Comparison of ENCODE assay signal across 8 mouse cellular contexts in the genomic region with DNA sequence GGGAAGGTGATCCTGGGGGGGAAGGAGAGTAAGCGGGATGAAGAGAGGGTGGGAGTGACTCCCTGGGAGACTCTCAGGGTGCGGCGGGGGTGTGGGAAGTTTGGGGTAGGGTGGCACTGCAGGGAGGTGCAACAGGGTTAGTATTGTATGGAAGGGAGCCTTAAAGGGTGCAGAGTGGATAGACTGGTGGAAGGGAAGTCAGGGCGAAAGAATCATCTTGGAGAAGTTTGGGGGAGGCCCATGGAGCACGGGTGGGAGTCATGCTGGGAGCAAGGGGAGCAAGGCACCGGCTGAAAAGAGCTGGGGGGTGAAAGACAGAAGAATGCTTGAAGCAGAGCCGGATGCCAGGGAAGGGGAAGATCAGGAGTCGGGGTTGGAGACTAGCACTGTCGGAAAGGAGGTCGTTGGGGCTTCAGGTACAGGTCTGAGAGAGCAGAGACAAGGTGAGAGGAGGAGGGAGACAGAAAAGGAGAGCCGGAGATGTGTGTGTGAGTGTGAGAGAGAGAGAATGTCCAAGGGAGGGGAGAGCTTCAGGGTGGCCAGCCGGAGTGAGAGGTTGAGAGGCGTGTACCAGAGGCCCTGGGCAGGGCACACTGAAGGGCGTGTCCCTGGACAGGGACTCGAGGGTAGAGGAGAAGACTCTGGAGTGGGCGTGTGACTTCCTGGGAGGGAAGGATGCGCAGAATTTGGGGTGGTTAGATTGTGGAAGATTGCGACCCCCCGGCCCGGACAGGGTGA. TPM values are rescaled to one million over a fixed set of nuclear protein-coding genes. Genes with fewer than 3 reads are reported as not detected.
DNase-seq lines count a peak whose midpoint lies in the region; ATAC-seq and TF ChIP-seq lines count a peak whose summit lies in the region.

A gene (minus strand): TSS at position 528 of the 738 bp plus-strand sequence.

- 5% methylated on average over 20 of the region's 20 CpGs for WGBS in forebrain, embryonic 16.5 days
- WGBS in hindbrain, embryonic 15.5 days = 5% methylated on average over 20 of the region's 20 CpGs
- 4% methylated on average over 20 of the region's 20 CpGs for WGBS in limb, embryonic 14.5 days
- 2% methylated on average over 20 of the region's 20 CpGs for WGBS in midbrain, embryonic 15.5 days

- H3K36me3 ChIP-seq in forebrain, embryonic 16.5 days (ENCODE audit: control insufficient read depth, insufficient read depth) = no peaks in the 10 kb centered on the region
- no peaks in the 10 kb centered on the region for H3K36me3 ChIP-seq in hindbrain, embryonic 15.5 days
- no peaks in the 10 kb centered on the region for H3K36me3 ChIP-seq in limb, embryonic 14.5 days (ENCODE audit: control insufficient read depth, insufficient read depth, low read length)
- no peaks in the 10 kb centered on the region for H3K36me3 ChIP-seq in midbrain, embryonic 15.5 days (replicated peaks)

- H3K27ac ChIP-seq in left cerebral cortex, adult 2 months = peak within 1 kb of the TSS; percentile 91
- no peak within 1 kb of the TSS for H3K27ac ChIP-seq in forebrain, embryonic 16.5 days (ENCODE audit: low read length)
- H3K27ac ChIP-seq in hindbrain, embryonic 15.5 days (replicated peaks) = no peak within 1 kb of the TSS
- peak within 1 kb of the TSS; percentile 68 for H3K27ac ChIP-seq in limb, embryonic 14.5 days (replicated peaks; ENCODE audit: low read depth, low read length)
- no peak within 1 kb of the TSS for H3K27ac ChIP-seq in midbrain, embryonic 15.5 days

- peak; percentile 44 for ATAC-seq in forebrain, embryonic 16.5 days
- peak; percentile 65 for ATAC-seq in hindbrain, embryonic 15.5 days (ENCODE audit: low FRiP score, low read depth)
- ATAC-seq in limb, embryonic 14.5 days (ENCODE audit: low FRiP score, low read depth) = no peak
- ATAC-seq in midbrain, embryonic 15.5 days (replicated peaks) = peak; percentile 62

- H3K4me3 ChIP-seq in left cerebral cortex, adult 2 months = peak within 1 kb of the TSS; percentile 74
- H3K4me3 ChIP-seq in forebrain, embryonic 16.5 days (replicated peaks; ENCODE audit: low read length) = peak within 1 kb of the TSS; percentile 69
- H3K4me3 ChIP-seq in hindbrain, embryonic 15.5 days = peak within 1 kb of the TSS; percentile 71
- H3K4me3 ChIP-seq in limb, embryonic 14.5 days (replicated peaks; ENCODE audit: low read length) = peak within 1 kb of the TSS; percentile 60
- peak within 1 kb of the TSS; percentile 67 for H3K4me3 ChIP-seq in midbrain, embryonic 15.5 days

- H3K4me2 ChIP-seq in forebrain, embryonic 16.5 days (ENCODE audit: low read length) = peak within 1 kb of the TSS; percentile 87
- H3K4me2 ChIP-seq in hindbrain, embryonic 15.5 days = peak within 1 kb of the TSS; percentile 96
- H3K4me2 ChIP-seq in limb, embryonic 14.5 days (replicated peaks; ENCODE audit: low read depth, low read length, severe bottlenecking) = peak within 1 kb of the TSS; percentile 94
- peak within 1 kb of the TSS; percentile 89 for H3K4me2 ChIP-seq in midbrain, embryonic 15.5 days

- no peak for TF ChIP-seq POLR2A in limb, embryonic 14.5 days (IDR thresholded peaks at IDR 0.05; ENCODE audit: borderline replicate concordance, extremely low read depth, insufficient read depth, insufficient read length)

- no peak for TF ChIP-seq CTCF in left cerebral cortex, adult 2 months (IDR thresholded peaks at IDR 0.05)

- intact Hi-C loops in left cerebral cortex, adult 2 months (cut with DNase I) = no loop called here

- H3K4me1 ChIP-seq in forebrain, embryonic 16.5 days (replicated peaks; ENCODE audit: control insufficient read depth, insufficient read depth, low read length) = peaks cover 20% of the 10 kb centered on the region
- H3K4me1 ChIP-seq in hindbrain, embryonic 15.5 days (replicated peaks) = peaks cover 20% of the 10 kb centered on the region
- peaks cover 17% of the 10 kb centered on the region for H3K4me1 ChIP-seq in limb, embryonic 14.5 days (ENCODE audit: control insufficient read depth, insufficient read depth, low read length)
- H3K4me1 ChIP-seq in midbrain, embryonic 15.5 days = peaks cover 15% of the 10 kb centered on the region

- no peaks in the 10 kb centered on the region; the same call in 1 of the 2 replicates for H3K27me3 ChIP-seq in forebrain, embryonic 16.5 days (replicated peaks; ENCODE audit: control insufficient read depth, insufficient read depth, low read length)
- H3K27me3 ChIP-seq in hindbrain, embryonic 15.5 days = peaks cover 17% of the 10 kb centered on the region
- H3K27me3 ChIP-seq in limb, embryonic 14.5 days (ENCODE audit: control insufficient read depth, insufficient read depth, low read length) = peaks cover 14% of the 10 kb centered on the region
- H3K27me3 ChIP-seq in midbrain, embryonic 15.5 days (replicated peaks) = peaks cover 19% of the 10 kb centered on the region

- H3K9me3 ChIP-seq in forebrain, embryonic 16.5 days (ENCODE audit: control insufficient read depth, low read length) = no peaks in the 10 kb centered on the region
- no peaks in the 10 kb centered on the region for H3K9me3 ChIP-seq in hindbrain, embryonic 15.5 days
- H3K9me3 ChIP-seq in limb, embryonic 14.5 days (ENCODE audit: control insufficient read depth, low read length) = no peaks in the 10 kb centered on the region
- no peaks in the 10 kb centered on the region for H3K9me3 ChIP-seq in midbrain, embryonic 15.5 days

- DNase-seq in left cerebral cortex, adult 2 months (ENCODE audit: extremely low spot score in 1 of 2, low spot score in 2 of 2) = no peak
- no peak for DNase-seq in left cerebral cortex, adult 9 months (ENCODE audit: low spot score in 2 of 2)
- no peak for DNase-seq in limb, embryonic 14.5 days (ENCODE audit: low spot score)
- DNase-seq in thymus, adult 18-20 months = no peak
- DNase-seq in cerebellum, postnatal 14 days = no peak

- peak within 1 kb of the TSS; percentile 73 for H3K9ac ChIP-seq in forebrain, embryonic 16.5 days (replicated peaks; ENCODE audit: low read depth, low read length)
- peak within 1 kb of the TSS; percentile 67 for H3K9ac ChIP-seq in hindbrain, embryonic 15.5 days
- peak within 1 kb of the TSS; percentile 80 for H3K9ac ChIP-seq in limb, embryonic 14.5 days (ENCODE audit: low read depth, low read length, severe bottlenecking)
- peak within 1 kb of the TSS; percentile 72 for H3K9ac ChIP-seq in midbrain, embryonic 15.5 days

RNA-seq across cellular contexts. Expression of the gene that starts here (rescaled TPM):
- 10 to 100 TPM; 15.2 to 20.0 TPM for total RNA-seq in left cerebral cortex, adult 2 months (2021)
- 2.1 TPM in 2 replicates for polyA plus RNA-seq in forebrain, embryonic 16.5 days (2015; fragmentation: Nextera tagmentation; extraction: Ambion mirVana)
- 1.3 and 1.6 TPM in 2 replicates for polyA plus RNA-seq in hindbrain, embryonic 15.5 days (2015; fragmentation: Nextera tagmentation; extraction: Ambion mirVana)
- 11.3 and 13.6 TPM in 2 replicates for polyA plus RNA-seq in limb, embryonic 14.5 days (2012; rRNA removed)
- polyA plus RNA-seq in limb, embryonic 14.5 days (2014; fragmentation: Nextera tagmentation; extraction: Ambion mirVana) = 8.9 and 11.2 TPM in 2 replicates
- polyA plus RNA-seq in midbrain, embryonic 15.5 days (2015; fragmentation: Nextera tagmentation; extraction: Ambion mirVana) = 1.8 and 3.3 TPM in 2 replicates

Comparison
In these comparisons a context has a peak if more than half of its experiments do, and no peak if none do; other contexts are left out.
1. H3K27ac ChIP-seq: peak in left cerebral cortex, adult 2 months (single experiment) and limb, embryonic 14.5 days (single experiment); none in forebrain, embryonic 16.5 days (single experiment), hindbrain, embryonic 15.5 days (single experiment) and midbrain, embryonic 15.5 days (single experiment).
2. Peak in every context shown above with its lines, with median percentiles within 50 percentile points of each other: H3K4me3 ChIP-seq, H3K4me2 ChIP-seq and H3K9ac ChIP-seq.